Mouse (Mus musculus) spleen, adult 2 months (tissue): ENCODE results near the gene Bhmt2.

Experiments used
- CTCF ChIP-seq: fragments of 200-500 bp; IDR thresholded peaks from 2 replicates; pipeline ENCODE4 v1.5.1; 2011; ENCODE audit warnings: mild to moderate bottlenecking, inconsistent platforms; ENCODE audit not compliant: insufficient read depth, insufficient read length, insufficient replicate concordance; ENCODE audit errors: extremely low read depth
- POLR2A ChIP-seq: fragments of 200-500 bp; IDR thresholded peaks from 2 replicates; pipeline ENCODE4 v1.6.1; 2011; ENCODE audit warnings: low read depth, low read length, inconsistent platforms

- no peak for TF ChIP-seq POLR2A
- TF ChIP-seq CTCF: no peak
These were observed 24.8 kb upstream of the Bhmt2 start for GRCm38 (mm10) chr13:93698866-93699265.
